In genomic region chr1:160377337-160378336, GRCm38 (mm10) we compare ENCODE assay signal across 8 mouse cellular contexts.
A peak's percentile ranks its signal among the peaks of the same experiment; 100 is the strongest.
DNase-seq lines count a peak whose midpoint lies in the region; ATAC-seq lines count a peak whose summit lies in the region.

No protein-coding gene starts in this region.

- no peaks in the 10 kb centered on the region for H3K36me3 ChIP-seq in intestine, embryonic 16.5 days (ENCODE audit: control insufficient read depth, insufficient read depth, low read length)
- H3K36me3 ChIP-seq in limb, embryonic 11.5 days (ENCODE audit: control insufficient read depth, insufficient read depth, low read length) = no peaks in the 10 kb centered on the region

- no peak overlapping the region for H3K4me3 ChIP-seq in intestine, embryonic 16.5 days (ENCODE audit: low read length)
- no peak overlapping the region for H3K4me3 ChIP-seq in limb, embryonic 11.5 days (ENCODE audit: low read depth, low read length)

- H3K9me3 ChIP-seq in intestine, embryonic 16.5 days (ENCODE audit: control insufficient read depth, low read length) = no peaks in the 10 kb centered on the region
- H3K9me3 ChIP-seq in limb, embryonic 11.5 days (ENCODE audit: control insufficient read depth, low read length) = no peaks in the 10 kb centered on the region

- ATAC-seq in intestine, embryonic 16.5 days = peak; percentile 74; the same call in 1 of the 2 replicates
- no peak for ATAC-seq in limb, embryonic 11.5 days (ENCODE audit: insufficient number of reproducible peaks, low FRiP score, low TSS enrichment, low read depth)
- peak; percentile 61; the same call in 1 of the 2 replicates for ATAC-seq in monocyte, adult 5-6 weeks (replicated peaks; ENCODE audit: insufficient number of reproducible peaks, low FRiP score, low TSS enrichment, poor library complexity, severe bottlenecking)

- DNase-seq in heart, postnatal 10 days = peak; percentile 37 to 55
- DNase-seq in heart, adult 11 months = no peak
- peak; percentile 10 for DNase-seq in ZHBTc4 (ENCODE audit: low read depth, low spot score)
- DNase-seq in embryo, embryonic 9.5 days (ENCODE audit: extremely low spot score) = peak; percentile 36
- peak; percentile 45 for DNase-seq in limb, embryonic 11.5 days (ENCODE audit: low spot score)
- DNase-seq in thymus, postnatal 14 days = peak; percentile 56

- no peak overlapping the region for H3K27ac ChIP-seq in intestine, embryonic 16.5 days (ENCODE audit: low read length)
- no peak overlapping the region for H3K27ac ChIP-seq in limb, embryonic 11.5 days (replicated peaks; ENCODE audit: low read depth, low read length)

- H3K27me3 ChIP-seq in intestine, embryonic 16.5 days (replicated peaks; ENCODE audit: control insufficient read depth, insufficient read depth, low read length) = no peaks in the 10 kb centered on the region
- H3K27me3 ChIP-seq in limb, embryonic 11.5 days (ENCODE audit: control insufficient read depth, insufficient read depth, low read length) = no peaks in the 10 kb centered on the region

- intact Hi-C loops in heart, postnatal 10 days (cut with DNase I) = loop anchor here (1.0 kb wide), 1 partner anchor 146 kb away; no protein-coding TSS in a partner anchor

- WGBS in intestine, embryonic 16.5 days = 57% methylated on average over 10 of the region's 10 CpGs
- WGBS in limb, embryonic 11.5 days = 43% methylated on average over 10 of the region's 10 CpGs

- H3K9ac ChIP-seq in intestine, embryonic 16.5 days (ENCODE audit: low read depth, low read length) = no peak overlapping the region
- H3K9ac ChIP-seq in limb, embryonic 11.5 days (ENCODE audit: low read length) = no peak overlapping the region

- H3K4me2 ChIP-seq in intestine, embryonic 16.5 days (ENCODE audit: low read depth, low read length) = no peak overlapping the region
- H3K4me2 ChIP-seq in limb, embryonic 11.5 days (ENCODE audit: low read depth, severe bottlenecking) = no peak overlapping the region

- no peaks in the 10 kb centered on the region for H3K4me1 ChIP-seq in intestine, embryonic 16.5 days (ENCODE audit: control insufficient read depth, insufficient read depth, low read length)
- H3K4me1 ChIP-seq in limb, embryonic 11.5 days (ENCODE audit: control insufficient read depth, insufficient read depth, low read length) = no peaks in the 10 kb centered on the region
